Mouse (Mus musculus): Measurements from ENCODE around the gene Adam1b. TPM values are rescaled to one million over a fixed set of nuclear protein-coding genes. Genes with fewer than 3 reads are reported as not detected.

Gene Adam1b
- total and polyA plus RNA-seq, 2 experiments, result not detected

DNA sequence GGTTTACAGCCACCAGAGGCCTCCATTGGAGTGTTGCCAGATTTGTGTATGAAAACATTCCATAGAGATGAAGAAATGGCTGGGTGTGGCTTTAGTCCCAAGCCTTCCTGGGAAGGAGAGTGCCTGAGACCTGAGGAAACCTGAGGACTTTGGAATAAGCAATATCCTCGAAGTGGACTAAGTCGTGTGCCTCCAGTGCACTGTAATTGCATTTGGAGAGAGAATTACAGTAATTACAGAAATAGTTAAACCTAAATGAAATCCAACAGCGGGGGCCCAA lies 48.8 kb downstream of the Adam1b start:
- Histone ChIP-seq H3K27ac (replicated peaks; ENCODE audit: insufficient read depth, low read depth, low read length) (no peak overlapping the region), H3K4me1 (ENCODE audit: control insufficient read depth, insufficient read depth, low read length) (peaks cover 9% of the 10 kb centered on the region), H3K27me3 (ENCODE audit: control insufficient read depth, insufficient read depth, low read length) (no peaks in the 10 kb centered on the region), H3K79me2 (ENCODE audit: control insufficient read depth, insufficient read depth, low read length) (no peaks in the 10 kb centered on the region), H3K36me3 (ENCODE audit: control insufficient read depth, insufficient read depth, low read length) (no peaks in the 10 kb centered on the region), H3K9ac (ENCODE audit: low read depth, low read length) (no peak overlapping the region), H3K4me3 (ENCODE audit: insufficient read depth, low read depth, low read length) (no peak overlapping the region)
- no peak for DNase-seq (ENCODE audit: extremely low read depth, low read depth, low spot score)
- TF ChIP-seq CTCF (IDR thresholded peaks at IDR 0.05; ENCODE audit: low read depth, low read length), result no peak
- TF ChIP-seq POLR2A (IDR thresholded peaks at IDR 0.05; ENCODE audit: extremely low read depth, insufficient read depth, low read length), result no peak
- WGBS, result 83% methylated on average over 3 of the region's 3 CpGs

GRCm38 (mm10) chr5:121453743-121454502 lies 49.3 kb downstream of the Adam1b start:
- no peaks in the 10 kb centered on the region; the same call in 1 of the 2 replicates for H3K79me2 ChIP-seq (ENCODE audit: control insufficient read depth, insufficient read depth, low read length)
- 89% methylated on average over 13 of the region's 13 CpGs for WGBS
- no peak overlapping the region for H3K4me3 ChIP-seq (ENCODE audit: insufficient read depth, low read depth, low read length)
- H3K27me3 ChIP-seq (ENCODE audit: control insufficient read depth, insufficient read depth, low read length), result no peaks in the 10 kb centered on the region
- no peak for DNase-seq (ENCODE audit: extremely low read depth, low read depth, low spot score)
- no peaks in the 10 kb centered on the region for H3K36me3 ChIP-seq (ENCODE audit: control insufficient read depth, insufficient read depth, low read length)
- no peak overlapping the region for H3K9ac ChIP-seq (ENCODE audit: low read depth, low read length)
- H3K4me1 ChIP-seq (ENCODE audit: control insufficient read depth, insufficient read depth, low read length), result peaks cover 9% of the 10 kb centered on the region
- TF ChIP-seq POLR2A (IDR thresholded peaks at IDR 0.05; ENCODE audit: extremely low read depth, insufficient read depth, low read length) (no peak), CTCF (IDR thresholded peaks at IDR 0.05; ENCODE audit: low read depth, low read length) (no peak)
- no peak overlapping the region for H3K27ac ChIP-seq (replicated peaks; ENCODE audit: insufficient read depth, low read depth, low read length)

- 1% methylated on average over 9 of the region's 9 CpGs for WGBS
- peak overlapping the region; percentile 95 for H3K9ac ChIP-seq (ENCODE audit: low read depth, low read length)
- TF ChIP-seq CTCF (IDR thresholded peaks at IDR 0.05; ENCODE audit: low read depth, low read length), result no peak
- TF ChIP-seq POLR2A (IDR thresholded peaks at IDR 0.05; ENCODE audit: extremely low read depth, insufficient read depth, low read length), result no peak
- DNase-seq (ENCODE audit: extremely low read depth, low read depth, low spot score), result peak; percentile 47
- peaks cover 9% of the 10 kb centered on the region for H3K4me1 ChIP-seq (ENCODE audit: control insufficient read depth, insufficient read depth, low read length)
- H3K79me2 ChIP-seq (ENCODE audit: control insufficient read depth, insufficient read depth, low read length), result no peaks in the 10 kb centered on the region; the same call in 1 of the 2 replicates
- peaks cover 2% of the 10 kb centered on the region; the same call in 1 of the 2 replicates for H3K36me3 ChIP-seq (ENCODE audit: control insufficient read depth, insufficient read depth, low read length)
- H3K4me3 ChIP-seq (ENCODE audit: insufficient read depth, low read depth, low read length), result peak overlapping the region; percentile 87
- H3K27ac ChIP-seq (replicated peaks; ENCODE audit: insufficient read depth, low read depth, low read length), result peak overlapping the region; percentile 94
- H3K27me3 ChIP-seq (ENCODE audit: control insufficient read depth, insufficient read depth, low read length), result no peaks in the 10 kb centered on the region
Measured at GRCm38 (mm10) chr5:121452906-121453305, 50.3 kb downstream of the Adam1b start.

GRCm38 (mm10) chr5:121452026-121452869 lies 51.0 kb downstream of the Adam1b start, which contains the start of gene Erp29:
TSS of gene Erp29 (minus strand) at chr5:121452506.
- Histone ChIP-seq H3K36me3 (ENCODE audit: control insufficient read depth, insufficient read depth, low read length) (peaks cover 7% of the 10 kb centered on the region; the same call in 1 of the 2 replicates), H3K9ac (ENCODE audit: low read depth, low read length) (peak within 1 kb of the TSS; percentile 95), H3K27ac (replicated peaks; ENCODE audit: insufficient read depth, low read depth, low read length) (peak within 1 kb of the TSS; percentile 94), H3K27me3 (ENCODE audit: control insufficient read depth, insufficient read depth, low read length) (no peaks in the 10 kb centered on the region), H3K4me3 (ENCODE audit: insufficient read depth, low read depth, low read length) (peak within 1 kb of the TSS; percentile 96), H3K79me2 (ENCODE audit: control insufficient read depth, insufficient read depth, low read length) (no peaks in the 10 kb centered on the region; the same call in 1 of the 2 replicates), H3K4me1 (ENCODE audit: control insufficient read depth, insufficient read depth, low read length) (peaks cover 9% of the 10 kb centered on the region)
- WGBS, result under 1% methylated on average over 80 of the region's 97 CpGs
- DNase-seq (ENCODE audit: extremely low read depth, low read depth, low spot score), result peak; percentile 78
- TF ChIP-seq POLR2A (IDR thresholded peaks at IDR 0.05; ENCODE audit: extremely low read depth, insufficient read depth, low read length), result peak; percentile 95
- TF ChIP-seq CTCF (IDR thresholded peaks at IDR 0.05; ENCODE audit: low read depth, low read length), result no peak

GRCm38 (mm10) chr5:121451644-121452025 lies 51.6 kb downstream of the Adam1b start, which contains the start of gene Tmem116:
TSS of gene Tmem116 (plus strand) at chr5:121451893.
- Histone ChIP-seq H3K36me3 (ENCODE audit: control insufficient read depth, insufficient read depth, low read length) (peaks cover 7% of the 10 kb centered on the region; the same call in 1 of the 2 replicates), H3K4me3 (ENCODE audit: insufficient read depth, low read depth, low read length) (peak within 1 kb of the TSS; percentile 96), H3K27me3 (ENCODE audit: control insufficient read depth, insufficient read depth, low read length) (no peaks in the 10 kb centered on the region), H3K27ac (replicated peaks; ENCODE audit: insufficient read depth, low read depth, low read length) (peak within 1 kb of the TSS; percentile 94), H3K9ac (ENCODE audit: low read depth, low read length) (peak within 1 kb of the TSS; percentile 95), H3K79me2 (ENCODE audit: control insufficient read depth, insufficient read depth, low read length) (no peaks in the 10 kb centered on the region; the same call in 1 of the 2 replicates), H3K4me1 (ENCODE audit: control insufficient read depth, insufficient read depth, low read length) (peaks cover 9% of the 10 kb centered on the region)
- TF ChIP-seq CTCF (IDR thresholded peaks at IDR 0.05; ENCODE audit: low read depth, low read length) (no peak), POLR2A (IDR thresholded peaks at IDR 0.05; ENCODE audit: extremely low read depth, insufficient read depth, low read length) (no peak)
- peak; percentile 35 for DNase-seq (ENCODE audit: extremely low read depth, low read depth, low spot score)
- under 1% methylated on average over 17 of the region's 17 CpGs for WGBS
